Mouse (Mus musculus) lung, postnatal 0 days (tissue): ENCODE results near the gene Sde2. TPM values are rescaled to one million over a fixed set of nuclear protein-coding genes. Genes with fewer than 3 reads are reported as not detected.

Source experiments
- ATAC-seq: fragments of 200-750 bp; cut with Nextera tagmentation; 2 replicates; pipeline ENCODE4 v1.8.0; 2017; ENCODE audit warnings: moderate library complexity
- DNase-seq: peaks from one replicate; pipeline ENCODE4 v3.0.0-alpha.2; 2016; ENCODE audit warnings: low spot score
- H3K27ac ChIP-seq: fragments of 300-500 bp; sonication (generic); 2 replicates; pipeline ENCODE4 v1.5.1; 2014; ENCODE audit warnings: antibody characterized with exemption, mild to moderate bottlenecking, low read length, mixed read lengths
- H3K27me3 ChIP-seq: fragments of 300-500 bp; sonication (generic); replicated peaks from 2 replicates; pipeline ENCODE4 v1.6.1; 2014; ENCODE audit warnings: low read length, mixed read lengths; ENCODE audit not compliant: insufficient read depth
- H3K36me3 ChIP-seq: fragments of 300-500 bp; sonication (generic); 2 replicates; pipeline ENCODE4 v1.6.1; 2014; ENCODE audit warnings: low read length, mixed read lengths; ENCODE audit not compliant: insufficient read depth
- H3K4me1 ChIP-seq: fragments of 300-500 bp; sonication (generic); 2 replicates; pipeline ENCODE4 v1.6.1; 2014; ENCODE audit warnings: antibody characterized with exemption, low read depth, low read length, mixed read lengths; ENCODE audit not compliant: insufficient read depth
- H3K4me2 ChIP-seq: fragments of 300-500 bp; sonication (generic); replicated peaks from 2 replicates; pipeline ENCODE4 v1.6.1; 2014; ENCODE audit warnings: low read depth, mild to moderate bottlenecking, low read length, moderate library complexity, mixed read lengths
- H3K4me3 ChIP-seq: fragments of 300-500 bp; sonication (generic); 2 replicates; pipeline ENCODE4 v1.5.1; 2014; ENCODE audit warnings: low read depth, low read length
- H3K9ac ChIP-seq: fragments of 300-500 bp; sonication (generic); replicated peaks from 2 replicates; pipeline ENCODE4 v1.6.1; 2014; ENCODE audit warnings: low read depth, mild to moderate bottlenecking
- H3K9me3 ChIP-seq: fragments of 300-500 bp; sonication (generic); 2 replicates; pipeline ENCODE4 v1.6.1; 2016; ENCODE audit warnings: low read length, mixed read lengths
- CTCF ChIP-seq: IDR thresholded peaks from 2 replicates; pipeline ENCODE4 v1.5.1; 2016; ENCODE audit warnings: antibody characterized with exemption, mild to moderate bottlenecking
- EP300 ChIP-seq: IDR thresholded peaks from 2 replicates; pipeline ENCODE4 v1.6.1; 2016; ENCODE audit warnings: antibody characterized with exemption, mild to moderate bottlenecking, control low read depth
- WGBS: fragments of 180-500 bp; shearing (Covaris S2); extraction: QIAGEN DNeasy Blood & Tissue Kit; methylation state at CpG from one replicate; pipeline ENCODE4 v1.1.7; 2014; 5-methylcytosine and 5-hydroxymethylcytosine counted together
- polyA plus RNA-seq: library from polyadenylated mRNA; unstranded; fragments of >200 nt; fragmentation: Nextera tagmentation; extraction: Ambion mirVana; gene quantifications from 2 replicates; pipeline ENCODE4 v1.2.1, GENCODE M21; 2015

The Sde2 gene
- polyA plus RNA-seq, 1 experiment from 2014 or later: 21.2 TPM

GRCm38 (mm10) chr1:180911138-180911537, 60.2 kb downstream of the Sde2 start:
- Histone ChIP-seq H3K36me3 (0 out of 2 replicates have a peak, but pooled peaks cover 7% of the 10 kb centered on the region), H3K27ac (no peak overlapping the region), H3K9ac (no peak overlapping the region), H3K9me3 (no peaks in the 10 kb centered on the region), H3K4me3 (no peak overlapping the region), H3K4me1 (no peaks in the 10 kb centered on the region), H3K27me3 (no peaks in the 10 kb centered on the region), H3K4me2 (no peak overlapping the region)
- ATAC-seq: peak; percentile 17; the same call in 1 of the 2 replicates
- WGBS: 44% methylated on average over 8 of the region's 8 CpGs
- DNase-seq: peak; percentile 40
- TF ChIP-seq EP300 (no peak), CTCF (peak; percentile 55)

- no peak overlapping the region for H3K4me2 ChIP-seq
- 56% methylated on average over 20 of the region's 20 CpGs for WGBS
- 0 out of 2 replicates have a peak, but pooled peaks cover 7% of the 10 kb centered on the region for H3K36me3 ChIP-seq
- ATAC-seq (peak; percentile 24), DNase-seq (peak; percentile 37)
- no peaks in the 10 kb centered on the region for H3K4me1 ChIP-seq
- H3K27me3 ChIP-seq: no peaks in the 10 kb centered on the region
- TF ChIP-seq EP300: no peak
- no peak for TF ChIP-seq CTCF
- H3K9me3 ChIP-seq: no peaks in the 10 kb centered on the region
- H3K4me3 ChIP-seq: no peak overlapping the region
- H3K9ac ChIP-seq: no peak overlapping the region
- H3K27ac ChIP-seq: no peak overlapping the region
Measured at GRCm38 (mm10) chr1:180911653-180912287, 60.8 kb downstream of the Sde2 start.

GRCm38 (mm10) chr1:180912792-180913191, 61.9 kb downstream of the Sde2 start:
- no peak for ATAC-seq
- no peak for TF ChIP-seq CTCF
- no peak for TF ChIP-seq EP300

GRCm38 (mm10) chr1:180913797-180914196, 62.9 kb downstream of the Sde2 start:
- Histone ChIP-seq H3K9me3 (no peaks in the 10 kb centered on the region), H3K27me3 (no peaks in the 10 kb centered on the region), H3K4me1 (no peaks in the 10 kb centered on the region), H3K4me2 (no peak overlapping the region), H3K36me3 (no peaks in the 10 kb centered on the region), H3K27ac (no peak overlapping the region), H3K9ac (no peak overlapping the region), H3K4me3 (no peak overlapping the region)
- peak; percentile 66 for DNase-seq
- TF ChIP-seq EP300 (no peak), CTCF (no peak)
- peak; percentile 64 for ATAC-seq
- 41% methylated on average over 4 of the region's 4 CpGs for WGBS

More at GRCm38 (mm10) chr1:180912792-180913191, 61.9 kb downstream of the Sde2 start:
- no peak overlapping the region for H3K4me3 ChIP-seq
- no peaks in the 10 kb centered on the region for H3K4me1 ChIP-seq
- DNase-seq: no peak
- WGBS: 67% methylated on average over 5 of the region's 5 CpGs
- H3K4me2 ChIP-seq: no peak overlapping the region
- H3K9me3 ChIP-seq: no peaks in the 10 kb centered on the region
- no peaks in the 10 kb centered on the region for H3K27me3 ChIP-seq
- H3K9ac ChIP-seq: no peak overlapping the region
- no peak overlapping the region for H3K27ac ChIP-seq
- H3K36me3 ChIP-seq: 0 out of 2 replicates have a peak, but pooled peaks cover 1% of the 10 kb centered on the region

GRCm38 (mm10) chr1:180916425-180916824, 65.5 kb downstream of the Sde2 start:
- Histone ChIP-seq H3K27me3 (no peaks in the 10 kb centered on the region), H3K4me1 (no peaks in the 10 kb centered on the region), H3K36me3 (no peaks in the 10 kb centered on the region), H3K27ac (no peak overlapping the region), H3K4me2 (no peak overlapping the region), H3K9ac (no peak overlapping the region), H3K9me3 (no peaks in the 10 kb centered on the region), H3K4me3 (no peak overlapping the region)
- TF ChIP-seq CTCF (no peak), EP300 (no peak)
- DNase-seq (no peak), ATAC-seq (no peak)
- 86% methylated on average over 11 of the region's 11 CpGs for WGBS

- no peaks in the 10 kb centered on the region for H3K9me3 ChIP-seq
- TF ChIP-seq EP300 (no peak), CTCF (no peak)
- no peak overlapping the region for H3K4me3 ChIP-seq
- DNase-seq (no peak), ATAC-seq (no peak)
- no peak overlapping the region for H3K4me2 ChIP-seq
- H3K9ac ChIP-seq: no peak overlapping the region
- H3K27ac ChIP-seq: no peak overlapping the region
- no peaks in the 10 kb centered on the region for H3K27me3 ChIP-seq
- H3K36me3 ChIP-seq: no peaks in the 10 kb centered on the region
- WGBS: 10% methylated on average over 1 of the region's 1 CpGs
- no peaks in the 10 kb centered on the region for H3K4me1 ChIP-seq
Measured at GRCm38 (mm10) chr1:180917053-180917452, 66.1 kb downstream of the Sde2 start.

Other genes starting within 250 kb of the Sde2 start
- 5.6 TPM in 2 replicates for gene Lin9, start 210.0 kb upstream of the Sde2 start, polyA plus RNA-seq
- not detected in 2 replicates for gene Mixl1, start 154.1 kb upstream of the Sde2 start, polyA plus RNA-seq
- 17.0 and 18.5 TPM in 2 replicates for gene Acbd3, start 125.1 kb upstream of the Sde2 start, polyA plus RNA-seq
- 1,774 and 1,827 TPM in 2 replicates for gene H3f3a, start 37.2 kb upstream of the Sde2 start, polyA plus RNA-seq
- 0.16 TPM in 1 of 2 replicates, not detected in the other for gene Lefty2, start 42.0 kb downstream of the Sde2 start, polyA plus RNA-seq
- gene Pycr2, start 53.2 kb downstream of the Sde2 start, polyA plus RNA-seq: 51.9 and 57.5 TPM in 2 replicates
- 1.1 and 2.1 TPM in 2 replicates for gene Lefty1, start 83.9 kb downstream of the Sde2 start, polyA plus RNA-seq
- gene Tmem63a, start 91.2 kb downstream of the Sde2 start, polyA plus RNA-seq: 22.7 and 25.1 TPM in 2 replicates
- gene Ephx1, start 169.8 kb downstream of the Sde2 start, polyA plus RNA-seq: 29.4 and 35.7 TPM in 2 replicates
- not detected in 2 replicates for gene 9130409I23Rik, start 200.1 kb downstream of the Sde2 start, polyA plus RNA-seq